Mouse (Mus musculus): ENCODE measurements around the gene Zfp180.

- TF ChIP-seq CTCF (IDR thresholded peaks at IDR 0.05; ENCODE audit: low read depth) (no peak), EP300 (IDR thresholded peaks at IDR 0.05; ENCODE audit: low read depth) (peak; percentile 41; the same call in 1 of the 2 replicates)
Measured at GRCm38 (mm10) chr7:24112156-24112856, 30.6 kb downstream of the Zfp180 start, which contains the start of gene Zfp112.

Measured in liver, postnatal 0 days (tissue).